Mouse (Mus musculus): ENCODE measurements at regions not wholly inside any gene's neighbourhood (a gene's known extent, or its start where the extent isn't known, plus 50 kb on each side); places are given as distances from the start of the nearest gene placed in this dataset.

- TF ChIP-seq CTCF (IDR thresholded peaks at IDR 0.05 in 2 of 3, conservative IDR thresholded peaks at IDR 0.05 in 1 of 3; ENCODE audit: control insufficient read depth in 1 of 3, insufficient read depth in 1 of 3, low read depth in 2 of 3, low read length in 3 of 3, poor library complexity in 1 of 3, severe bottlenecking in 1 of 3) (no peak), TCF12 (IDR thresholded peaks at IDR 0.05; ENCODE audit: low read depth, low read length) (no peak), POLR2A (IDR thresholded peaks at IDR 0.05; ENCODE audit: control insufficient read depth in 1 of 2, insufficient read depth in 1 of 2, low read depth in 1 of 2, low read length in 2 of 2, poor library complexity in 1 of 2) (no peak), CHD2 (IDR thresholded peaks at IDR 0.05; ENCODE audit: low read length) (no peak), MAFK (IDR thresholded peaks at IDR 0.05; ENCODE audit: borderline replicate concordance, low read depth, low read length) (no peak), EP300 (IDR thresholded peaks at IDR 0.05; ENCODE audit: low read depth in 1 of 2, low read length in 2 of 2) (no peak), NELFE (IDR thresholded peaks at IDR 0.05; ENCODE audit: low read depth, low read length) (no peak), SMC3 (IDR thresholded peaks at IDR 0.05; ENCODE audit: low read depth, low read length) (no peak), ELF1 (IDR thresholded peaks at IDR 0.05; ENCODE audit: low read depth, low read length) (no peak)
Measured at GRCm38 (mm10) chr14:74304483-74304882, 336.2 kb upstream of the Htr2a start.

All from MEL (cell line).